Mouse (Mus musculus): ENCODE results near the gene Dip2b.

Gene Dip2b

DNA sequence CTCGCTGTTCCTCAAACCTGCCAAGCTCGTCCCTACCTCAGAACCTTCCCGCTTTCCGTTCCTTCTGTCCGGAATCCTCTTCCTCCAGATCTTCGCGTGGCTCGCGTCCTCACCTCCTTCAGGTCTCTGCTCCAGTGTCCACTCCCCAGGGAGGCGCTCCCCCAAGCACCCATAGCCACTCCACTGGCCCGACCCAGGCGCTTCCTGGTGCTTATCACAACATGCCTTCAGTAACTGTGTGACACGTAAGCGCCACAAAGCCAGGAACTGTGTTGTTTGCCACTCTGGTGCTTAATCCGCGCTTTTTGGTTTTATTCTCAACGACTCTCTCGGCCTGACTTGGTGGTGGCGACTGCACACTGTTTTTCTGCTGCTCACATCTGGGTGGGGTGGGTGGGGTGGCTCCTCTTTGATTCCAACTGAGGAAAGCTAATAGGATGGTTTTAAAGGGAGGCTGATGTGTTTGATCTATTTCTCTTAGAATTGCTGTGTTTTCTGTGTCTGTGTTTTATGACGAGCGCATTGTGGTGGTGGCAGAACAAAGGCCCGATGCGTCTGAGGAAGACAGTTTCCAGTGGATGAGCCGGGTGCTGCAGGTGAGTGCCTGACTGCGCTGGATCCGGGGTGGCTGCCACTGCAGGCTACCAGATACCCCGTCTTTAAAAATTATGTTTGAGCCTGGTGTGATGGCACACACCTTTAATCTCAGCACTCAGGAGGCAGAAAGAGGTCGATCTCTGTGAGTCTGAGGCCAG is 144.2 kb downstream of the Dip2b start:
- no peak for DNase-seq

DNA sequence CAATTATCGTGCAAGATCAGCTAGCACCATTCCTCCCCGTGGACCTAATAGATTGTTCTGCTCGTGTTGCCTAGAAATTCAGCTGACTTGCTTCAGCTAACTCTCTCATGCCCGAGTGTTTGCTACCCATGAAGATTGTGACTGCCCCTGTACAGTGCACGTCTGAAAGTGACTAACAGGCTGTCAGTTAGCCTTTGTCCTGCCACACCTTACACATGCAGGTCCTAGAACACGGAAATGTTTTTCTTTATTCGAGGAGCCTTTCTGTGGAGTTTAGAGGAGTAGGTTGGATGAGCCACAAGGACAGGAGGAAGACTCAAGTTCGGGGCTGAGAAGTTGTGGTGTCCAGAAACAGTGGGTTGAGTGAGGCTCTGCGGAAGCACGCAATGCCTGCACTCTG is 145.0 kb downstream of the Dip2b start:
- DNase-seq, result no peak

DNA sequence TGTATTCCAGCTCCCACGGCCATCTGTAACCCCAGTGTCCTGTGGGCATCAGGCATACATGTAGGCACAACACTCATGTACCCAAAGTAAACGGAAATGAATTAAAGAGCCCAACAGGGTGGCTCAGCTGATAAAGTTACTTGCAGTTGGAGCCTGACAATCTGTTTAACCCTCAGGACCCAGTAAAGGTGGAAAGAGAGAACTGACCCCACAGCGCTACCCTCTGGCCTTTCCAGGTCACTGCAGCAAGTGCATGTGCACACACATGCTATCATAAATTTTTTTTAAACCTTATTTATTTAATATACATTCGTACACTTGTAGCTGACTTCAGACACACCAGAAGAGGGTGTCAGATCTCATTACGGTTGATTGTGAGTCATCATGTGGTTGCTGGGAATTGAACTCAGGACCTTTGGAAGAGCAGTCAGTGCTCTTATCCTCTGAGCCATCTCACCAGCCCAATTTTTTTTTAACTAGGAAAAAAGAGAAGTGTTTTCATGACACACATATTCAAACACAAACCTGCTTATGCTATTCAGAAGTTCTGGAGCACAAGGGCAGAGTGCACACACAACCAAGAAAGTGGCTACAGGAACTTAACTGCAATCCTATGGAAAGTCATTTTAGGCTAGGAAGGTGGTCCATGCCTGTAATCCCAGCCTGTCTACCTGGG is 146.5 kb downstream of the Dip2b start:
- peak; percentile 55 for DNase-seq

DNA sequence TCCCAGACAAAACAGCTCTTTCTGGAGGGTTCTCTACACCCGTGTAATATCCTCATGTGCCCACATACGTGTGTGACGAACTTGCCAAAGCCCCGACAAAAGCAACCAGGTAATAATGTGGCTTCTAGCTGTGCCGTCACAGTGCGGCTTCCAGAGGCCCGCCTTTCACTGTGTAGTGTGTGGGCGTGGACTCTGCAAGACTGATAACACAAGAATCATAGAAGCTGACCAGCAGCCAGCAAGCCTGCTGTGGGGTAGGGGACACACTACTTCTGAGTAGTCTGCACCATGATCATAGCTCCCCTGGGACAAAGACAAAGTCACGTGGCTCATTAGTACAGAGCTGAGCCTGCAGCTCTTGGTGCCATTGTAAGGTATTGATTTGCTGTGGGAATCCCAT is 147.8 kb downstream of the Dip2b start:
- no peak for DNase-seq

DNA sequence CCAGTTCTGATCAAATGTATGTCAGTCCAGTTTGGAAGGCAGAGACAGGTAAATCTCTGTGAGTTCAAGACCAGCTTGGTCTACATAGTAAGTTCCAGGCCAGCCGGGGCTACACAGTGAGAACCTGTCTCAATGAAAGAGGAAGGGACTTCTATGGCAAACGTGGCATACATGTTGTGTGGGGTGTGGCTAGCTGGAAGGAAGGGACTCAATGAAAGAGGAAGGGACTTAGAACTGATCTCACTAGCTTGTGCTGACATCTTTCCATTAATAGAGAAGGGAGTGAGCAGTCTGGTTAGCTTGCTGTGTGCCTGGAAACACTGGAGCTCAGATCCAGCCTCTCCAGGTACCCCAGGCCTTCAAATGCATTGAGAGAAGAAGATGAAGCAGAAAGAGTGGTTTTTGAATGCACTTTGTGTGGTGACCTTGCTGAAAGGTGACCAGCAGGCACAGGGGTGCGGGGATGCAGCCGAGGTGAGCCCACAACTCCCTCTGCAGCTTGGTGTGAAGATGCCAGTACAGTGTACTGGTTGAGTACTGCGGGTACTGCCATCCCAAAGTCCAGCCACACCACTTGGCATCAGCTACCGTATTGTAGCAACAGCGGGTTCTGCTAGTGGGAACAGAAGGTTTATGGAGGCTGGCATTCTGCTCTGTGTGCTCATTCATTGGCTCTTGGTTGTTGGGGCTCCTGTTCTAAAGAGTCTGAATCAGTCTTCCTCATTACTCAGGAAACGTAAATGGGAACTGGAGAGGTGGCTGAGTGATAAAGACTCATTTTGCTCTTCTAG is 148.6 kb downstream of the Dip2b start:
- no peak for DNase-seq

DNA sequence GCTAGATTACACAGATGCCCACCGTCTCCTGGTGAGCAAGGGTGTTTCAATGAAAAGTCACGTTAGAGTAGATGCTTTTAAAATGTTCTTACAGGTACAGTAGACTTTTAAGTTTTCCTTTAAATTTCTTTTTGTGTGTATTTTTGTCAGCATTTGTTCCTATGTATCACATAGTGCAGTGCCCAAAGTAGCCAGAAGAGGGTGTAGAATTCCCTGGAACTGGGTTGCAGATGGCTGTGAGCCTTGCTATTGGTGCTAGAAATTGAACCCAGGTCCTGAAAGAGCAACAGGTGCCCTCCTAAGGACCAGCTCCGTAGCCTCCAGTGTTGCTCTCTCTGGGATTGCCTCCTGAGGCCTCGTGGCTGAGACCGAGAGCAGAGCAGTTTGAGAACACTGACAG is 150.1 kb downstream of the Dip2b start:
- DNase-seq, result peak; percentile 30

DNA sequence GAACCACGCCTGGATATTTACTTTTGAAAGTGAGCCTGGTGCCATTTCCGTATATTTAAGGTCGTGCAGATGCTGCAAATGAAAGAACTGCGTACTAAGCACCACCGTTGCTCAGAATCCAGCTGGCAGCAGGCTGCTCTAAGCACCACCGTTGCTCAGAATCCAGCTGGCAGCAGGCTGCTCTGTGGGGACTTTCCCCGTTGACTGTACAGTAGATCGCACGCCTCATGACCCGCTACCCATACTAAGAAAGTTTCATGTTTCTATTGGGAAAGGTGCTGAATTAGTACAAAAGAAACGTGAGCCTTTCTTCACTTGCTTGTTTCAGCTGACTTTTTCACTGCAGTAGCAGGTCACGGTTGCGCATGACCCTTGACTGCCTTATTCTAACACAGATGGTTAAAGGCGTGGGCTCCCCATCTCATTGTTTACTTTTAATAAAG is 150.5 kb downstream of the Dip2b start:
- no peak for DNase-seq

DNA sequence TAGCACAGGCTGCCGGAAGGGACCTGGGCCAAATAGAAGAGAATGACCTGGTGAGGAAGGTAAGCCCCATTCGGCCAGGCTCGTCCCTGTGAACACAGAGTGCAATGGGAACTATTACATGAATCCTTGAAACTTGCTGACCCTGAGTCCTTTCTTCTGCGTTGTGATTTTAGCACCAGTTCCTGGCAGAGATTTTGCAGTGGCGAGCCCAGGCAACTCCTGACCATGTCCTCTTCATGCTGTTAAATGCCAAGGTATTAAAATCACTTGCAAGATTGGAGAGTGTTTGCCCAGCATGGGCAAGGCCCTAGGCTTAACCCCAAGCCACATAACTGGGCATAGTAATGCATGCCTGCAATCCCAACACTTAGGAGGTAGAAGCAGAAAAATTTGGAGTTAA is 151.6 kb downstream of the Dip2b start:
- DNase-seq, result no peak

DNA sequence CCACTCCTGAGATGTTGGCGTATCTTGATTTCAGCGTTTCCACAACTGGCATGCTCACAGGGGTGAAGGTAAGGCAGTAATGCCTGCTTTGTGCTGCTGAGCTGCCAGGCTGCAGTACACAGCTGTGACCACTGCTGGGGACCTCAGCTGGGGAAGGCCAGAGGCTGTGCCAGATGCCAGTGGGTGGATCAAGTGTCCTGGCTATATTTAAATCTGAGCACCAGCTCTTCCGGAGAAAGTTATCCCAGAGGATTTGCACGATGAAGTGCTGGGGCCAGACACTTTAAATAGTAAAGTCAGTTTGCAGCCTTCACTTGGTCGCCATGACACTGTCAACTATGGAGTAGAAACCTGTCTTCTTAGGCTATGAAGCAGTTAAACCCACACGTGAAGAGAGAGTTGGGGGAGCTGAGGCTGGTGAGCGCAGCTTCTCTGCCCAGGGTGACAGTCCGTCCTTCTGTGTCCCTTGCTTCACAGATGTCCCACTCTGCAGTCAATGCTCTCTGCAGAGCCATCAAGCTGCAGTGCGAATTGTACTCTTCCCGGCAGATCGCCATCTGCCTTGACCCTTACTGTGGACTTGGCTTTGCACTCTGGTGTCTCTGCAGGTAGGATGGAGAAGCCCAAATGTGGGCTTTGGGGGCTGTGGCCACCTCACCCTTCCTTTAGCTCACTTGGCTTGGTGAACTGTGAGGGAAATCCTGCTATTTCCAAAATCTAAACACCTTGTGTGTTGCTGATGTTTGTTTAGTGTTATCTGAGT is 160.7 kb downstream of the Dip2b start:
- no peak for DNase-seq

DNA sequence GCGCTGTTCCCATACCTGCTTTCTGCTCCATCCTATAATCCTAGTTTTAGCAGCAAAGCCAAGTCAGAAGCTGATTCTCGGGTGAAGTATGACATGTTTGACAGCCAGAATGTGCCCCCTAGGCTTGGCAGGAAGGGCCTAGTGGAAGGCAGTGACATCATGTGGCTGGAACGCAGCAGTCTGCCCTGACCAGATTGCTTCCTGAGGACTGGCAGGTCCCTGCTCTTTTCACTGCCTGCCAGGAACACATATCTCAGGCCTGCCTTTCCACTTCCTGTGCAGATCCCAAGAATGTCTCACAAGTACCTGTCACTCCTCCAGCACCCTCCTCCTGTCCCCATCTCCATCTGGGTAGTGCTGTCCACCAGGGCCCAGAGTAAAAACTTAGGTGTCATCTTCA is 161.3 kb downstream of the Dip2b start:
- no peak for DNase-seq

DNA sequence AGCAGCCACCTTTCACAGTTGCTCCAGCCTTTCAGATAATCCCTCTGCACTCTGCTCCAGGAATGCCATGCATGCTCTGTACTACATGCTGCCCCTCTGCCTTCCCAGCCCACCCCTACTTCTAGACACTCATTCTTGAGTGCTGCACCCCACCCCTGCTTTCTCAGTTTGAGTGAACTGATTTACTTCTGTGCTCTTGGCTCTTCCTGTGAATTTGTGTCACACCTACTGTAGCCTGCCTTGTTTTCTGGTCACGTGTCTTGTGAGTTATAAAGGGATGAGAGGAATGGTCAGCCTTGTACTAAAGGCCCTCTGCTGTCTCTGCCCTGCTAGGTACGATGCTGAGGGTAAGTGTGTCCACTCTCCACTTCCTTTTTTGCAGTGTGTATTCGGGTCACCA is 163.3 kb downstream of the Dip2b start:
- DNase-seq, result no peak

DNA sequence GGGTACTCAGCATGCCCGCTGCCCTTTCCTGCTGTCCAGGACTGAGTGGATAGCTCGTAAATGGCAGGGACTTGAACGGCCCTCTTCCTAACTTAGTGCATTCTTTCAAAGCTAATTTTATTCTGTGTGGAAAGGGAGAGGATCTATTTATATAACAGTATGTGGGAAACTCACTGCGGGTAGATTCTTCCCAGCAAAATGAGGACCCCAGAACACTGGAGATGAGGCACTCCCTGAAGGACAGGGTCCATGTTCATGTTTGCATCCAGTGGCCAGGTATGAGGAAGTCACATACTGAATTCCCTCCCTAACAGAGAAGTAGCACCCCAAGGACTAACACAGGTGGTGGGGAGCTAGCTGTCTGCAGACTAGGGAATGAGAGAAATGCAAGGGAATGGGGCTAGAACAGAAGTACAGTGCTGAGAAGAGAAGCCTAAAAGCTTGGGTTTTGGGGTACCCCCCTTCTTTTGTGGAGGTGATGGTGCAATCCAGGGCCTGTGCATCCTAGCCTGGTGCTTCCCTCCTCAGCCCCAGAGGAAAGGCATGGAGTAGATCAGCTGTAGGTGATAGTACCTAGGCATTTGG is 164.1 kb downstream of the Dip2b start:
- DNase-seq, result no peak

DNA sequence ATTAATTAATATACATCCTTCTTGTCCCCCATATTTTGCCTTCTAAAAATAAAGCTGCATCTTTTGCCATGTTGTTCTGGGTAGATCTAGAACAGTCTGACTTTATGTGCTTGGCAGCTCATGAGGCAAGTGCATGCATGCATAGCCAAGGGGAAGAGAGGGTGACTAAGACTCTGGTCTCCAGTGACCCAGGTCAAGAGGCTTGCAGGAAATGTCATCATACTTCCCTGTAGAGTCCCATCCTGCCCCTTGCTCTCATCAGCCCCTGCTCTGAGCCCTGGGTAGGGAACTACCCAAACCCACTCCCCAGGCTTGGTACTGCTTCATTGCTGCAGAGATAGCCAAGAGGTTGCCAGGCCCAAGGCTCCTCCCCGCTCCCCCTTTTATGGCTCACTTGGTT is 166.1 kb downstream of the Dip2b start:
- no peak for DNase-seq

DNA sequence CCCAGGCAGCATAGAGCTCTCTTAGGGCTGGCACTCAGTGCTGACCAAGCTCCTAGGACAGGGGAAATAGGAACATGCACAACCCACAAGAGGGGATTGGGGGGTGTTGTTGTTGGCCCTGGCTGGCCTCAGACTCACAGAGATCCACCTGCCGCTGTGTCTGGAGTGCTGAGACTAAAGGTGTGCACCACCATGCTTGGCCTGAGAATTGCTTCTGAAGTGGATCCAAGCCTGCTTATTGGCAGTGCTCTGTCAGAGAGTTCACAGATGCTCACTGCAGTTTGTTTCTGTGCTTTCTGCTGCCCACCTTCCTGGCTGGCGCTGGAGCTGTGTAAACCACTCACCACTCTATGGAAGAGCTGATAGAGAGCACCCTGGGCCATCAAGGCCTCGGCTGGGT is 171.5 kb downstream of the Dip2b start:
- no peak for DNase-seq

DNA sequence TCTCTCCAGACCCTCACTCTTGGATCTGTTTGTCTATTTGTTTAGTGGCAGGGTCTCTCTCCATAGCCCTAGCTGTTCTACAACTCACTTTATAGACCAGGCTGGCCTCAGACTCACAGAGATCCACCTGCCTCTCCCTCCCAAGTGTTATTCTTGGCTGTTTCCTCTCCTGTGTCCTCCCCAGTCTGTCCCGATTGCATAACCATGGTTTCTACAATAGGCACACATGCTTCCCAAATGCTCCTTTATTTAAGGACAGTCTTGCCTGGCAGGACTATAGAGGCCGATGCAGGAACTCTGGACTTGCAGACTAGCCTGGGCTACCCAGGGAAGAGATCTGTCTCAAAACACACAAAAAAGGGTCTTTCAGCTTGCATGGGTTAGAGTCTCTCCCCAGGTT is 174.9 kb downstream of the Dip2b start:
- no peak for DNase-seq

DNA sequence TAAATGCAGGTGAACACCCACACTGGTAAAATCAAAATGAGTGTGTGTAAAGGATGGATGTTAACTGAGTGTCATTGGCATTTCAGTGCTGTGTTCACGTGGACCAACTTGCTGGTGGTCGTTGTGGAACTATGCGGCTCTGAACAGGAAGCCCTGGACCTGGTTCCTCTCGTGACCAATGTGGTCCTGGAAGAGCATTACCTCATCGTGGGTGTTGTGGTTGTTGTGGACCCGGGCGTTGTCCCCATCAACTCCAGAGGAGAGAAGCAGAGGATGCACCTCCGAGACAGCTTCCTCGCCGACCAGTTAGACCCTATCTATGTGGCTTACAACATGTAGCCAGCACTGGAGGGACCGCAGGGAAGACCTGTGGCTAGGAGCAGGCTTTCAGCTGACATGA is 176.6 kb downstream of the Dip2b start:
- no peak for DNase-seq

DNA sequence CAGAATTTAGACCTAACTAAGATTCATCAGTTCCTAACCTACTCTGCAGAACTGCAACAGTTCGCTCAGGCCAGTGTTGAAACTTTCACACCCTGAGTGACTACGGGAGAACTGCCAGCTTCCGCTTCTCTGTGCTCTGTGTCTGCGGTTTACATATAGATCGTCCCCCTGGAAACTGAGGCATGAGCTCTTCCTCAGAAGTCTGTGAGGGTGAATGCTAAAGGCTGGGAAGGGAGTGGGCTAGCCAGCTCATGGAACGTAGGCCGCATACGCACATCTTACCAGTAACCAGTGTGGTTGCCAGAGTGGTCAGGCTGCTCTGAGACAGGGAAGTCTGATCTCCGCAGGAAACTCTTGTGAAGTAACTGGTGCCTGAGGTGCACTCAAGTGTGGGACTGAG is 177.7 kb downstream of the Dip2b start:
- no peak for DNase-seq

DNA sequence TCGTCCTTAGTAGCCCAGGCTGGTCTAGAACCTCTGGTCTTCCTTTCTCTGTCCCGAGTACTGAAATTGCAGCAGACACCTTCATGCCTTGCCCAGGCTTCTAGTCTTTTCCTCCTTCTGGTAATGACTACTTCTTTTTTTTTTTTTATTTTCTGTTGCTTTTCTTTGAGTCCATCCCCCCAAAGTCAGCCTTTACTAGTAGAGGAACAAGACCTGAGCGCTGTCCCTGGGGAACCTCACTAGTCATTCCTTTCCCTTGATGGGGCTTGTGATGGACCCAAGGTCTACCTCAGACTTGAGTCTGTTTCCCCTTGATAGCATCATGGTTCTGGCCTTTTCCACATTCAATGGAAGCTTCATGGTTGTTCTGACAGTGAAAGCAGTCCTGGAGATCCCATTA is 179.6 kb downstream of the Dip2b start:
- DNase-seq, result no peak

DNA sequence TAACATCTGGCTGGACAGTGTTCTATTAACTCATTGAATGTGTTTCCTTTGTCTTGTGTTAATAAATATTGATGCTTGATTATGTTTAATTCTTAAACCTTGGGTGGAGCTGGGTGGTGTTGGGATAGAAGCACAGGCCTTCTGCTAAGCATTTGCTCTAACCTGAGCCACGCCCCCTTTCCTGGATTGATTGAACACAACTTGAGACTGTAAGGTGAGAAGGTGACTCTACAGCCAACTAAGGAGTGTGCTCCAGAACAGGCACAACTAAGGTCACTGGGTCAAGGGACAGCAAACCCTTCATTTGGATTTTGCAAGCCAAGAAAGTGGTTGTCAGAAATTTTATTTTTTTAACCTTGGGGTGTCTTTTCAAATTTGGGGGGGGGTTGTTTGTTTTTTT is 180.9 kb downstream of the Dip2b start:
- no peak for DNase-seq

DNA sequence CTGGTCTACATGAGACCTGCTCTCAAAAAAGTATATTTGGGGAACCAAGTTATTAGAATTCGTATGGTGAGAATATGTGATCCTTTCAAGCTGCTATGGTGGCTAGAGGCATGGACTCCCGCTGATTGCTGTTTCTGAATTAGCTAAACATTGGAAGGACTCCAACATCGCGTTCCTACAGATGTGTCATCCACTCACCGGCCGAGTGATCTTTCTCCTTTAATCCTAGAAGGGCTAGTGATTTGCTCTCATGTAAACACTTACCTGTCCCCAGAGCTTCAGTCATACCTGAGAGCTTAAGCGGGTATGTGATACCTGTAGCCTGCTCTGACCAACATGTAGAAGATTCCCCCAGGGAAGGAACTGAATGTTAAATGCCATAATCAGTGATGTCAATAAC is 182.5 kb downstream of the Dip2b start:
- no peak for DNase-seq

DNA sequence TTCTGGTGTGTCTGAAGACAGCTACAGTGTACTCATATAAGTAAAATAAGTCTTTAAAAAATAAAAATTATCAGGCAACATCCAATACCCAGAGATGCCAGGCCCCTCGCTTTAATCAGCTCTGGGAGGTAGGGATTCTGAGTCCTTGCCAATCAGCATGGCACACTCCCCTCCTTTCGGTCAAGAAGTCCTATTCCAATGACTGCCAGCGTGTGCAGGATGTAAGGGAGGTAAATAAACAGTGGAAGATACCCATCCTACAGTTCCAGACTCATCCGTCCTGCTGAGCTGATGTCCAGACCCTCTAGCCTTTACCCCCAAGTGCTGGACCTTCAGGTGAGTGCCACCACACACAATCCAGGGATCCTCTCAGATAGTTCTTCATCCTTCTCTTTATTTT is 186.9 kb downstream of the Dip2b start:
- no peak for DNase-seq

DNA sequence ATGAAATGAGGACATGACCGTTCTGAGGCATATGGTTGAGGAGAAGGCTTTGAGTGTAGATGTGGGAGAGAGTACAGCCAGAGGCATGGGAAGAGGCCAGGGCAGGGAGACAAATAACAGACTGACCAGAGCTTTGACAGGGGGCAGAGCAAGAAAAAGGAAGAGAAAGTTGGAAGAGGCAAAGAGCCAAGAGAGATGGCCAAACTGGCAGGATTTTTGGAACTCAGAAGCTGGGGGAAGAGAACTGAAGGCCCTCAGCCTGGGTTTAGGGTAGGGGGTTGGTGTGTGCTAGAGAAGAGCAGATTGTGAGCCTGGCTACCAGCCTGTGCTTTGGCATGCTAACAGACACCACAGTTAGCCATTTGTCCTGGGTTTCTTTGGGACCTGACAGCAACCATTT is 187.4 kb downstream of the Dip2b start:
- DNase-seq, result no peak

Measured in thymus, postnatal 4 days (tissue).